Mouse (Mus musculus) thymus, postnatal 4 days (tissue): ENCODE measurements at regions not wholly inside any gene's neighbourhood (a gene's known extent, or its start where the extent isn't known, plus 50 kb on each side); places are given as distances from the start of the nearest gene placed in this dataset.
"Not testable (repeated sequence)": the region's sequence is repeated elsewhere in the genome, so short reads cannot be mapped to it uniquely, and the experiment has no call there.

Experiments used
- DNase-seq: peaks from one replicate; pipeline ENCODE4 v3.0.0; 2021

GRCm38 (mm10) chr12:39715120-39715519, 322.7 kb downstream of the Arl4a start:
- no peak for DNase-seq

- no peak for DNase-seq
Measured at GRCm38 (mm10) chr12:39714169-39714794, 323.5 kb downstream of the Arl4a start.

GRCm38 (mm10) chr12:39711807-39712206, 326.0 kb downstream of the Arl4a start:
- DNase-seq: no peak

- no peak for DNase-seq
Measured at GRCm38 (mm10) chr12:39709850-39710249, 328.0 kb downstream of the Arl4a start.

- no peak for DNase-seq
Measured at GRCm38 (mm10) chr12:39697182-39697581, 340.6 kb downstream of the Arl4a start.

GRCm38 (mm10) chr12:39695322-39695721, 342.5 kb downstream of the Arl4a start:
- no peak for DNase-seq

- no peak for DNase-seq
Measured at GRCm38 (mm10) chr12:39692043-39692442, 345.8 kb downstream of the Arl4a start.

GRCm38 (mm10) chr12:39685399-39685798, 352.4 kb downstream of the Arl4a start:
- no peak for DNase-seq

GRCm38 (mm10) chr12:39682121-39682520, 355.7 kb downstream of the Arl4a start:
- DNase-seq: no peak

- DNase-seq: no peak
Measured at GRCm38 (mm10) chr12:39675608-39676007, 362.2 kb downstream of the Arl4a start.

GRCm38 (mm10) chr12:39667701-39668100, 370.1 kb downstream of the Arl4a start:
- no peak for DNase-seq

GRCm38 (mm10) chr12:39665448-39665847, 372.4 kb downstream of the Arl4a start:
- peak; percentile 55 for DNase-seq

- no peak for DNase-seq
Measured at GRCm38 (mm10) chr12:39660420-39660819, 377.4 kb downstream of the Arl4a start.

- DNase-seq: no peak
Measured at GRCm38 (mm10) chr12:39656606-39657005, 381.2 kb downstream of the Arl4a start.

GRCm38 (mm10) chr12:39648952-39649351, 388.9 kb downstream of the Arl4a start:
- DNase-seq: no peak

- DNase-seq: no peak
Measured at GRCm38 (mm10) chr12:39646556-39646955, 391.3 kb downstream of the Arl4a start.

GRCm38 (mm10) chr12:39645581-39645980, 392.2 kb downstream of the Arl4a start:
- DNase-seq: no peak

GRCm38 (mm10) chr12:39639246-39639645, 398.6 kb downstream of the Arl4a start:
- DNase-seq: no peak

GRCm38 (mm10) chr12:39634337-39634736, 403.5 kb downstream of the Arl4a start:
- no peak for DNase-seq

GRCm38 (mm10) chr12:39621266-39621665, 416.6 kb downstream of the Arl4a start:
- no peak for DNase-seq

GRCm38 (mm10) chr12:39605289-39605688, 432.5 kb downstream of the Arl4a start:
- DNase-seq: no peak

- DNase-seq: no peak
Measured at GRCm38 (mm10) chr12:39604723-39605122, 433.1 kb downstream of the Arl4a start.

GRCm38 (mm10) chr12:39594726-39595125, 443.1 kb downstream of the Arl4a start:
- no peak for DNase-seq

GRCm38 (mm10) chr12:39593781-39594180, 444.0 kb downstream of the Arl4a start:
- DNase-seq: not testable (repeated sequence)

GRCm38 (mm10) chr12:39587204-39587909, 450.5 kb downstream of the Arl4a start:
- no peak for DNase-seq
